Mouse (Mus musculus) cerebellum, postnatal 14 days (tissue): ENCODE results near the gene Pmm2.
A peak's percentile ranks its signal among the peaks of the same experiment; 100 is the strongest.

Source experiments
- DNase-seq, 2 experiments: peaks; one replicate each; pipeline ENCODE4 v3.0.0; 2021; ENCODE audit warnings: mixed read lengths in 2 of 2

The Pmm2 gene

DNA sequence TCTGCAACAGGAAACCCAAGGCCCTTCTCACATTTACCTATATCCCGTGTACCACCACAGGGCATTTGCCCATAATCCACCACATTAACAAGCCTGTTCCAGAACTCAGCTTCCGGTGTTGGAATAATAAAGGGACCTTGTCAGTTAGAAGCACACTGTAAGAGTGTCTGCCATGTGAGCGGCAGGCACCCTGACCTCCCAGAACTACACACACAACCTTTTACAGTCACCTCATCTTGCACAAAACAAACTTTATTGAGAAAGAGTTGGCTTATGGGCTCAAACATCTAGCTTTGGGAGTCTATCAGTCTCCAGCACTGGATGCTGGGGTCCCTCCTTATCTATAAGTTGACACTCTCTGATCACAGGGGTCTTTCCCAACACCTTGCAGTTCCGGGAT, 20.9 kb downstream of the Pmm2 start:
- DNase-seq, result no peak

DNA sequence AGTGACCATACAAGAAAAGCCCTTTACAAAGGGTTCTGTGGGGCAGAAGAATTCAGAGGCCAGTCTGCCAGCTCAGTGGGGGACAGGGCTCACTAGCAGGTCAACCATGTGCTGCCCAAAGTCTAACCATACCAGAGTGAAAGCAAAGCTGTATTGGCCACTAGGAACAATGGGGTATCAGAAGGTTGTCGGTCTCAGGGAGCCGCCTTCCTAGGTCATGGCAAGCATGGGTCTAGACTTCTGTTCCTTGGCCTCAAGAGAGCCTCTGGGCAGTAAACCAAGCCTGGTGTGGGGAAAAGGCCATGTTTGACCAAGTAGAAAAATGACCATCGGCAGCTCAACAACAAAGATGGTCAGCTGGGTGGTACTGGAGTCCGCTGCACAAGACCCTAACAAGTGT, 21.3 kb downstream of the Pmm2 start:
- peak in 1 of 2 experiments; percentile 59 for DNase-seq

DNA sequence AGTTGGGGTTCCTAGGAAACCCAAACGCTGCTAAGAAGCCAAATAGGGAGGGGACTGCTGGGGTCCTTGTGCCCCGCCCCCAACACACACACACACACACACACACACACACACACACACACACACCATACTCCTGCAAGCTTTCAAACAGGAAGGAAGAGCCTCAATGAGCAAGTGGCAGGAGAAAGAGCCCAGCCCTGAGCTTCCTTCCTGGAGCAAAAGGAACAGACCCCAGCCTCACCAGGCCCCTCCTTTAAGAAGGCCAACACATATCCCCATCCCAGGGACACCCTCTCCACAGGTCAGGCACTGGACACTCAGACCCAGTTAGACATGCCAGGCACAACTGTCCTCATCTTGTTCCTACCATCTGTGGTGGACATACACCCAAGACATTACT, 25.5 kb downstream of the Pmm2 start:
- no peak for DNase-seq

DNA sequence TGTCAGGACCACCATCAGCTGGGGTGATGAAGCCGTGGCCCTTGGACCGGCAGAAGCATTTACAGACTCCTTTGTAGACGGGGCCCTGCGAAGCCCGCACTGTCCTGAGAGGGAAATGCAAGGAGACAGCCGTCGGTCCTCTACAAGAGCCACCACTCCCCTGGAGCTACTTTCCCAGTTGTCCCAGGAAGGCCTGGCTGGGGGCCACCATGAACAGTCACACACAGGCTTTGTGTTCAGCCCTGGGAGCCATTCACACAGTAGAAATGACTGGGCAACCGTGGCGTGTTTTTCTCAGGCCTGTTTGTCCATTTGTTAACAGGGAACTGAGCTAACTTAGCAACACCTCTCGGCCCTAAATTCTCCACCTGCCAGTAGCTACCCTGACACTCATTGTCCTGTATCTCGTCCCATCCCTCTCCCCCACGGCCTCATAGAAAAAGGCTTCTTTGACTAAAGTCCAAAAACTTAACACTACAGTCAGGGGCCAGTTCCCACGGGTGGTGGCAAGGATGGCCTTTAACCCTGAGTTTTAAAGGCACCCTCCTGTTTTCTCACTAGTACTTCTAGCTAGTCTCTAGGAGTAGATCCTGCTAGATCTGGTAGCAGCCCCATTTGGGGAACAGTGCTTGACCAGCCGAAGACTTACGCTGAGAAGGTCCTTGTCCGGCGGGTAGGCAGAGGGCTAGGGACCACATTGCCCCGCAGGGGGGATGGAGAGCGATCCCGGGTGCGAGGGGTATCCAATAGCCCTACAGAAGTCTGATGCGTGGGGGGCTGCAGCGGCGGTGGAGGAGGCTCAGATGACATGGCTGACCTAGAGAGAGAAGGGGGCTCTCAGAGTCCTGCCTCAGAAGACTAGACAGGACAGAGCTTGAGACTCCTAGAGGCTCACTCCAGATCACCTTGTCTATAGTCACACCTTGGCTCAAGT, 26.4 kb downstream of the Pmm2 start:
- DNase-seq, result no peak

DNA sequence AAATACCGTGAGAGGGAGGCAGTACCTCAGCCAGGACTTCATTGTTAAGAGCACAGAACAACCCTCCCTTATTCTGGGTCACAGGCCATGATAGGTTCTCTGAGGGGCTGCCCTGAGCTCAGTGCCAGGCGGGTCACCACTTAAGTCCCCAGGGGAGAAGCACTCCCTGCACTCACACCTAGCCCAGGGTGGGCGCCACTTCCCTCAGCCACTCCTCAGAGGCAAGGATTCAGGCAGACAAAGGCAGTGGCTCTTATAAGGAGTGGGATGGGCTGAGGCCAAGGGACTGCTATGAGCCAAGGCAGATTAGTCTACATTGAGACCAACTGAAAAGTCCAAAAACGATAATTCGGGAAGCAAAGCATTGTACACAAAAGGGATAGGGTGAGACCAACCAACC, 27.9 kb downstream of the Pmm2 start:
- DNase-seq, result no peak

DNA sequence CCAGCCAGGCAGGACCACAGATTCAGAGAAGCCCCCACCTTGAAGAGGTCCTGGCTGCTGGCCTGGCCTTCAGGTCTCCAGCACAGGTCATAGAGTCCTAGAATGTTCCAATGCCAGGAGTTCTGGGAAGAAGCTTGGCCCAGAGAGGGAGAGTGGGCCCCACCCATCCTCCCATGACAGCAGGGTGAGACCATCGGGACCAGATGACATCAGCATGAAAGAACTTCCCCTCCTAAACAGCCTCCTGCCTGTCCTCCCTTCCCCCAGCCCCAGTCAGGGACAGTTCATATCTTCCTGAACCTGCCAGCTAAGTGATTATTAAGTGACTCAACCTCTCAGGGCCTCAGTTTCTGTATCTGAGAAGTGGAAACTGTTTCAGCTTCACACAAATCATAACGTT, 29.0 kb downstream of the Pmm2 start:
- DNase-seq, result no peak

DNA sequence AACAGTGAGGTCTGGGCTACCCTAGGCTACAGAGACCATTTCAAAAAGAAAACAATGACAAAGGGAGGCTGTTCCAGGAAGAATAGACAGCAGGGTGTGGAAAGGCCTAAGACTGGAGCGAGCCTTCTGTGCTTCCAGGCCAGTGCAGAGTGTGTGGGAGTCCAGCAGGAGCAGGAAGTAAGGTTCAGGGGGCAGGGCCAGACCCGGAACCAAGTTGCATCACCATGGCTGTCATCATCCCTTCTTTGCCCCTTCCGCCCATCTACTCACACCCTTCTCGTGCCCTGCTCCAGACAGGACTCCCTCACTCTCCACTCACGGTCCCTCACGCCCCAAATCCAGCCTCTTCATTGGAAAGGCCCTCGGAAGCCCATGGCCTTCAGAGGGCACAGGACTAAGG, 29.8 kb downstream of the Pmm2 start:
- no peak for DNase-seq

DNA sequence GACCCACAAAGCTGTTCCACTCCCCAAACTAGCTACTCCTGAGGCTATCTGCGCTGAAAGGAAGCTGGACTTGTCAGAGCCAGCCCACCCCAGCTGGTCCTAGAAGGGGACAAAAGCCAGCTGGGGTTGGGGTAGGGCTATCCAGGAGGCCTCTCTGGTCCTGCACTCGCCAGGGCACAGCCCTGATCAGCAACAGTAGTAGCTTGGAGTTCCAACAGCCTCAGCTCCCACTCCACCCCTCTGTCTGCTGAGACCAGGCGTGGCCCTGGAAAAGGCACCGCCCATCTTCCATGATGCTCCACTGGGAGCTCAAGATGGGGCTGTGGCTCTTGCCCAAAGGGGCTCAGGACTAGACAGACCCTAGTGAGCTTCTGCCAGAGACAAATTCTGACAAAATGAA, 30.3 kb downstream of the Pmm2 start:
- no peak for DNase-seq

DNA sequence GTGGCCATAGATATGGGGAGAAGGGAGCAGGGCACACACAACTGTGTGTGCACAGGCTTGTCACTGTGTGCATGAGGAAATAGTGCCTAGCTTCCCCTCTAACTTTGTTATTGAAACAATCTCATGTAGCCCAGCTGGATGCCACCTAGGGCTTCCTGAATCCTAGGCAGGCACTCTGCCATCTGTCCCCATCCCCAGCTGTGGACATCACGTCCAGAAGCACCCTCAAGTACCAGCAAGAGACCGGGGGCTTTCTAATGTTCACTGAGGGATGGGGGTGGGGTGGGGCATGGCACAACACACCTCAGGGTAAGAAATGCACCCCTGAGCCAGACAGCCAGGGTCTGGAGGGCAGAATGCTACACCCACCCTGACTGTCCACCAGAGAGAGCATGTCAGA, 30.9 kb downstream of the Pmm2 start:
- DNase-seq, result no peak

DNA sequence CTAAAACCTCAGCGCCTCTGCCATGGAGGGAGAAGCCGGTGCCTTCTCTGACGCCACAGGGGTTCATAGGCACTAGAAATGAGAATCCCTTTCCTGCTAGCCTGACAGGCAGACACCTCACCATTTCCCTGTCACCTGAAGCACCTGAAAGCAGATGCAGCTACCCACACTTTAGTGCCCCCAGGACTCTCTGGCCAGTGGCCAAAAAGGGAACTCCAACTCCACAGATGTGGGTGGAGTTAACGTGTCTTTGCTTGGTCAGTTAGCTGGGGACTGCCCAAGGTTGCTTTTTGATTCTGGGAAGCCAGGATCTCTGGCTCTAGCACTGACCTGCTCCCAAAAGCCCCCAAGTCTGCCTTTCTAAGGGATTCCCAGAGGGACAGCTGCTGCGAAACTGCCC, 32.0 kb downstream of the Pmm2 start:
- no peak for DNase-seq

DNA sequence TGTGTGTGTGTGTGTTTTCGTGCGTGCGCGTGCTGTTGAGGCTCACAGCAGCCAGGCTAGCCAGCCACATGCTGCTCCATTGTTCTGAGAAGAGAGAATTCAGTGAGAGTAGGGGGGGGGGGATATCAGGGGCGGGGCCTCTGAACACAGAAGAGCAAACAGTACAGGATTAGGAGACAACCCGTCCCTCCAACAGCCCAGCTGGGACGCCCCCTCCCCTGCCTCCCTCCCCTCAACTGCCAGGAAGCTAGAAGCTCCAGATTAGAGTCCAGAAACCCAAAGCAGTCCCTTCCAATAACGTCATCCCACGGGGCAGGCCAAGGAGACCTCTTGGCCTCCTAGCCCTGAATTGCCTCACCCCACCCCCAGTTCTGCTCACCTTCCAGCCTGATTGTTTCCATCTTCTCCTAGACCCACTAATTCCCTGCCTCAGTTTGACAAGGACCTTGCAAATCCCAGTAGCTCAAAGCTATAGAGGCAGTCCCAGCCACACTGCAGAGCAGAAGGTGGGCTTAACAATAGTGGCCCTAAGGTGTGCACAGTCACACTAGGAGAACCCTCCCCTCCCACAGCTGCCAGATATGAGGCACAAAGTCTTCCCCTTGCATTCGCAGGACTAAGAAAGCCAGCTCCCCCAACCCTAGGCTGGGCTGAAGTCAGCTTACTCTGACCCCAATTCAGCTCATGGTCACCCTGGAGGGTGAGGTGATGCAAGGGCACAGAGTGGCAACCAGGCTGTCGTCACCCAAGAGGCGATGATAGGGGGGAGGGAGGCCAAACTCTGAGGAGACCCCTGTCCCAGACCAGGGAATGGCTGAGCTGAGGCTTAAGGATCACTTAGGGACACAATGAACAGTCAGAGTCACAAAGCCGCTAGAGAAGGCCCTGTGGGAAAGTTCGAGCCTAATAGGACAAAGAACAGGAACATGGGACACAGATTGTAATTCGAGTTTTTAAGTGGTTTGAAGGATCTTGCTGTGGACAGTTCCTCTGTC, 32.9 kb downstream of the Pmm2 start:
- no peak for DNase-seq

DNA sequence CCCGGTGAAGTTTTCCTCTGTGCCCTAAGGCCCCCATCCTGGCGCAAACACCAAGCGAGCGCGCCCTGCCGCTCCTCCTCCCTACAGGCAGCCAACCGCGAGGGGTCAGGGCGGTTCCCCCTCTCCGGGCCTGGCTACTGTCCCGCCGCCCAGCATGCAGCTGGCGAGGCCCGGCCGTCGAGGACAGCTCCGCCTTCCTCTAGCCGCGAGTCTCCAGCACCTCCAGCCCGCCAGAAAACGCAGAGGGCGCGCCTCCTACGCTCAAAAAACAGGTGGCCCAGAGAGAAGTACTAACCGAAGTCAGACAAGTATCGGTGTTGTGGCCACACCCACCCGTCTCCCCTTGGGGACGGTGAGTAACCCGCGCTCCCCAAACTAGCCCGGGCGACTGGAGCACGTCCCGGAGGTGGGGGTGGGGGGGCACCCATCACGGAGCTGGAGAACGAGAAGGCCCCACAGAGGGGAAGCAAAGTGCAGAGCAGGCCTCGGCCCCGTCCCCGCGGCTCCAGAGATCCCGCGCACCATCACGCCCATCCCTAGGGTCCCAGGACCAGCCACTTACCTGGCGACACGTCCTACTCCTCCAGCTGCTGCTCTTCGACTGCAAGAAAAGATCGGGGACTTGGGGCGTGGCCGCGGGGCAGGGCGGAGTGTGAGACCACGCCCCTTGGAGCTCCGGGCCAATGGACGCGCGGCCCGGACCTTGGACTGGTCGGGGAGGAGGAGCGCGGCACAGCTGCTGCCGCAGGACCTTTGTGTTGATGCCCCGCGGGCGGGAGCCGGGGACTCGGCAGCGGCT, 34.3 kb downstream of the Pmm2 start, which contains the start of gene Carhsp1:
Carhsp1 (minus strand) TSS at position 605 of the 799 bp plus-strand sequence.
- DNase-seq, result peak; percentile 88

DNA sequence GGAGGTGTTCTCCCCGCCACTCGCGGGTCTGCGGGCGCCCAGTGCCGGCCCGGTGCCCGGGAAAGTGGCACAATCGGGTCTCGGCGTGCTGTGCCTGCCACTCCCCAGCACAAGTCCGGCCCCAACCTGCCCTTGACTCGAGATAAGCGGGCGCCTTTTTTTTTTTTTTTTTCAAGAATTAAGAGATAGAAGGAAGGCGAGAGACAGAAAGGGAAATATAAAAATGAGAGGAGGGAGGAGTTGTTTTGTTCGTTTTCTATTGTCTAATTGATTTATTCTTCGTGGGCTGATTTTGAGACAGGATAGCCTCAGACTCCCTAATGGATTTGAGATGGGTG, 34.8 kb downstream of the Pmm2 start:
- DNase-seq, result no peak

DNA sequence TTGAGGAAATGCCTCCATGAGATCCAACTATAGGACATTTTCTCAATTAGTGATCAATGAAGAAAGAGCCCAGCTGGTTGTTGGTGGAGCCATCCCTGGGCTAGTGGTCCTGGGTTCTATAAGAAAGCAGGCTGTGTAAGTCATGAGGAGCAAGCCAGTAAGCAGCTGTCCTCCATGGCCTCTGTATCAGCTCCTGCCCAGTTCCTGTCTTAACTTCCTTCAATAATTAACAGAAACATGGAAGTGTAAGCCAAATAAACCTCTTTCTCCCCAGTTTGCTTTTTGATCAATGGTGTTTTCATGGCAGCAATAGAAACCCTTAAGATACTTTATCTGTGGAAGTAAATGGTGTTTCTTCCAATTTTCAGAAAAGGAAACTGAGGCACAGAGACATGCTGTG, 35.3 kb downstream of the Pmm2 start:
- no peak for DNase-seq

DNA sequence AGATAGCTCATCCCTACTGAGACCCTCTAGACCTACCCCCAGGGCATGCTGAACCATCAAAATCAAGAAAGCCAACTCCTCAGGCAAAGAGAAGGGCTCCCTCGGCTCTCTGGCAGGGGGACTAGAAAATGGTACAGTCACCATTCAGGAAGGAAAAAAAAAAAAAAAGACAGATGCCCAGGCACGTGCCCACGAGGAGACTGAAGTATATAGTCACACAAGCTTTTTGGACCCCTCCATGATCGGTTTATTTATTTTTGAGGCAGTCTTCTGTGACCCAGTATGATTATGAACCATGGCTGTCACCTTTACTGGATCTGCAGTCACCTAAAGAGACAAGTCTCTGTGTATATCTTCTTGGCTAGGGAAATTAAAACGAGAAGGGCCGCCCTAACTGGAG, 35.9 kb downstream of the Pmm2 start:
- DNase-seq, result no peak

DNA sequence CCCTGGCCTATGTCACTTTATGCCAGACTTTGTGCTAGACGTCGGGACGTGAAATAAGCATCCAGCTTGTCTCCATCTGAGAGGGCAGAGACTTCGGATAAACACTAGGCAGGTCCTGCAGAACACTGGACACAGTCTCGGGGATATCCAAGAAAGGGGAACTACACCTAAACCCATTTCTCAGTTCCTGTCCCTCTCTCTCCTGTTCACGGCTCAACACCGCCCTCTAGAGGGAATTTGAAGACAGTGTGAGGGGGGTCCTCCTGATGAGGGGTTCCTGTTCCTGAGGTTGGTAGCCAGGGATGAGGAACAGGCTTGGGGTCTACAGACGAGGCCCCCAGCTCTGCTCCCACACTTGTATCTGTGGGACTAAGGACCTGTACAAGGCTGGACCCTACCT, 36.7 kb downstream of the Pmm2 start:
- DNase-seq, result peak; percentile 62 to 69

DNA sequence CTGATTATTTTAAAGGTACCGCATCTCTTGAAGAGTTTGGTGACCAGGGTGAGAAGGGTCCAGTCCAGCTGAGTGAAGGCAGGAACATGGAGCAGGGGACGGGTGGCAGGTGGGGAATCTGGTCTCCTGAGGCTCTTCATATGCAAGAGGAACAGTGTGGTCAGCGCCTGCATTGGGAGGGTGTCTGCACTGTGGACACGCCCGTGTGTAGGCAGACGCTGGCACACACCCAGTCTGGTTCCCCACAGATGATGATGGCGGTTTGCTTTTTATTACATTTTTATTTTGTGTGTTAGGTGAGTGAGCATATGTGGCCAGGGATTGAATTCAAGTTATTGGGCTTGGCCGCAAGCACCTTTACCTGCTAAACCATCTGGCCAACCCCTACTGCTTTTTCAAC, 38.1 kb downstream of the Pmm2 start:
- DNase-seq, result no peak

DNA sequence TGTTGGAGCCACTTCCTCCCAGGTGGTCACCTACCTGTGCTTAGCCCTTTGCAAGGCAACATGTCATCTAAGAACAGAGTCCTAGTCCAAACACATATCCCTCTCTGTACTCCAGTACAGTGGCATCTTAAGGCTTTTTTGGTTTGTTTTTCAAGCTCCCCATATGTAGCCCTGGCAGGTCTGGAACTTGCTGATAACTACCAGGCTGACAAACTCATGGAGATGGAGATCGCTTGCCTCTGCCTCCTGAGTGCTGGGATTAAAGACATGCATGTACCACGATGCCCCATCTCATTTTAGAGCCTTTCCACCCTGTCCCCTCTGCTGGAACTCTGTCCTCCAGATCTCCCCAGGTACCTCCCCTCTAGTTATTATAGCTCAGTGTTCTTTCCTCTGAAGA, 38.8 kb downstream of the Pmm2 start:
- no peak for DNase-seq

DNA sequence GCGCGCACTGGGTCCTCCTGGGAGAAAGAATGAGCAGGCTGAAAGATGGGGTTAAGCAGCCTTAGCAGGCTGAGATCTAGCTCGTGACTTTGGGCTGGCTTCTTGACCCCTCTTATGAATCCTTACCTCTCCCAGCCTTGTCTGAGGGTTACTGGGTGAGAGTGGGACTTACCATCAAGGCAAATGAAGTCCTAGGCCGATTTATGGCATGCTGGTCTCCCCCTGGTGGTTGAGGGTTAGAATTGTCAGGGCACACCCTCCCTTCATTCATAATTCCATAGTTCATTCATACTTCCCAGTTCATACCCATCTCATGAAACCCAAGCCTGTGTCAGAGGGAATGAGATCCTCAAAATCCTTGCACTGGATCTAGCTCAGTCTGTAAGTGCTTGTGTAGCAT, 39.3 kb downstream of the Pmm2 start:
- peak; percentile 73 to 78 for DNase-seq

DNA sequence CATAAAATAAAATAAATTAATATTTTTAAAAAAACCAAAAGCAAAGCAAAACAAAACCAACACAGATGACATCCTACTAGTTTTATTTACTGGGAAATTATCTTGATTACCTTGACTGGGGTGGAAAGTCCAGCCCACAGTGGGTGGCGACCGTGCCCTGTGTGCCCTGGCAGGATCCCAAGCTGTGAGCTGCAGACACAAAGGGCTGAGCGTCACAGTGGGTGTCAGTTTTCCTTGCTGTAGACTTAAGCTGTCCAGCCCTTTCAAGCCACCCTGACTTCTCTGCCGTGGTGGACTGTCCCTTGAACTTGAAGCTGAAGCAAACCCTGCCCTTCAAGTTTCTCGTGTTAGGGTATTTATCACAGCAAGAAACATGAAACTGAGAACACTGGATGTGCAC, 40.6 kb downstream of the Pmm2 start:
- no peak for DNase-seq

DNA sequence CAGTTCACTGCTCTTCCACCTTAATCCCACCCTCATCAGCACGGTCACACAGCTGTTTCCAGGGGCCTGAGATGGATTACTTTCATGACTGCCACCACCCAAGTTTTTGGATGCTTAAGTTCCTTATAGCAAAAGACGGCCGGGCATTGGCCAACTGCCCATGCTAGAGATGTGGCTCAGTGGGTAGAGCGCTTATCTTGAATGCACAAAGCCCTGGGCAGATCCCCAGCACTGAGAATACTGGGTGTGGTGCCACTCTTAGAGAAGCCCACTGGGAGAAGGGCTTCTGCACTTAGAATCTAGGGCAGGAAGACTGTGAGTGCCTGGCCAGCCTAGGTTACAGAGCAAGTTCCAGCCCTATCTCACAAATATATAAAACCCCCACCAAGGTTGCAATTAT, 41.2 kb downstream of the Pmm2 start:
- DNase-seq, result no peak

DNA sequence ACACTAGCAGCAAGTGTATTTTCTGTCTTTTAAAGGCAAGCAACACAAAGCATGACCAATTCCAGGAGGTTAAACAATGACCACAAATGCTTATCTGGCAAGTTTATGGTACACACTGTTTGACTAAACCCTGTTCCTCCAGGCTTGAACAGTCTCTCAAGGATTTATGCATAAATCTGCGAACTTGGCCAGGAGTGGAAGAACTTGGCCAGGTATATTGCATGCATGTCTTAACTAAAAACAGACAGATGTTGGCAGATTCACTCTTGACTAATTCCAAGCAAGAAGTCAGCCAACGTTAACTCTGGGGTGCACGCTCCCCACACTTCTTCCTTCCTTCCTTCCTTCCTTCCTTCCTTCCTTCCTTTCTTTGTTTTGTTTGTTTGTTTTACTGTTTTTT, 42.3 kb downstream of the Pmm2 start:
- no peak for DNase-seq

DNA sequence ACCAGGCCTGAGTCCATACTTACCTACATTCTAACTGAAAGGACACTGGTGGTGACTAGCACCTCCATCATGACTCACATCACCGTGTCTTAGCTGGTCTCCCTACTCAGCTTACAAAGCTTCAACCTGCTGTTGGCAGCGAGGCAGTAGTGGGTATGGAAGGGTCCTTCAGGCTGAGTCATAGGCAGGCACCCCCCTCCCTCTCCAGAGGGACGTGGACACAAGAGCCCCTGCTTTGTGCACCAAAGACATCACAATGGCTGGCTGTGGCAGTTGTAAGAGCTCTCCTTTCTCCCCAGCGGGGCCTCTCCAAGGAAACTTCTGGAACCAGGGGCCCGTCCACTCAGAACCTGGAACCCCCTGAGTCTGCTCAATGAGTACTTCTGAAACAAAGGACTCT, 43.0 kb downstream of the Pmm2 start, which contains the start of gene Gm5767:
Gm5767 (plus strand) TSS at position 301 of the 400 bp plus-strand sequence.
- DNase-seq, result no peak
